Mouse (Mus musculus) adrenal gland, postnatal 25 days (tissue): ENCODE results near the gene Unk. TPM values are rescaled to one million over a fixed set of nuclear protein-coding genes. Genes with fewer than 3 reads are reported as not detected.
"Not testable (repeated sequence)": the region's sequence is repeated elsewhere in the genome, so short reads cannot be mapped to it uniquely, and the experiment has no call there.

Source experiments
- DNase-seq: peaks from one replicate; pipeline ENCODE4 v3.0.0; 2021; ENCODE audit warnings: mixed read lengths
- total RNA-seq: library from RNA; stranded (reverse); gene quantifications from 2 replicates; pipeline ENCODE4 v1.2.3, GENCODE M21; 2021

Unk gene
- total RNA-seq, 1 experiment from 2014 or later = 27.4 TPM

DNA sequence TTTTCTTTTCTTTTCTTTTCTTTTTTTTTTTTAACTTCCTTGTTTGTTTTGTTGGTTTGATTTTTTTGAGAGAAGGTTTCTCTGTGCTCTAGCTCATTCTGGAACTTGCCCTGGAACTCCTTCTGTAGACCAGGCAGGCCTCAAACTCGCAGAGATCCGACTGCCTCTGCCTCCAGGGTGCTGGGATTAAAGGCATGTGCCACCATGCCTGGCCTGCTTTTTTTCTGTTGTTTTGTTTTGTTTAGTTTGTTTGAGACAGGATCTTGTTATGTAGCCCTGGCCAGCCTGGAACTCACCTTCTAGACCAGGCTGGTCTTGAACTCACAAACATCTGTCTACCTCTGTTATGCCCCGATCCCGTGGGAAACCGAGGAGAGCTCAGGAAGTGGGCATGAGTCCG is 59.4 kb downstream of the Unk start:
- no peak for DNase-seq

DNA sequence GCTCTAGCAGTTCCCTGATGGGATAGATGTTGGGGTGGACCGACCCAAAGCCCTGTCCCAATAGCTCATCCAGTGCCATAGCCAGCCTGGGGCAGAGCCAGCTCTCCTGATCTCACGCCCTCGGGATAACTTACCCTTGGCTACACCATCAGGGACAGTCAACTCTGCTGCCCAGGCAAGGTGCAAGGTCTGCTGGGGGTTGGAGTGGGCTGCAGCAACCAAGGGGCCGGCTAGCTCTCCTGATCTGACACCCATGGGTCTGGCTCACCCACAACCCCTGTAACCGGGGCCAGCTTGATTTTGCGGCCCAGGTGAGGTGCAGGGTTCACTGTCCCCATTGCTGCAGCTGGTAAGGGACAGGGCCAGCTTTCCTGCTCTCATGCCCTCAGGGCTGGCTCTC is 61.5 kb downstream of the Unk start:
- no peak for DNase-seq

DNA sequence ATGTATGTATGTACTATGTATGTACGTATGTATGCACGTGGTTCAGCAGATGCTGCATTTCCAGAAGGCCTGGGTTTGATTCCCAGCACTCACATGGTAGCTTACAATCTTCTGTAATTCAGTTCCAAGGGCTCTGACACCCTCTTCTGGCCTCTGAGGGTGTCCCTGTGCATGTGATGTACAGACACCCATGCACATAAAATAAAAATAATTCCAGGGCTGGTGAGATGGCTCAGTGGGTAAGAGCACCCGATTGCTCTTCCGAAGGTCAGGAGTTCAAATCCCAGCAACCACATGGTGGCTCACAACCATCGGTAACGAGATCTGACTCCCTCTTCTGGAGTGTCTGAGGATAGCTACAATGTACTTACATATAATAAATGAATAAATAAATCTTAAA is 62.8 kb downstream of the Unk start:
- DNase-seq = not testable (repeated sequence)

DNA sequence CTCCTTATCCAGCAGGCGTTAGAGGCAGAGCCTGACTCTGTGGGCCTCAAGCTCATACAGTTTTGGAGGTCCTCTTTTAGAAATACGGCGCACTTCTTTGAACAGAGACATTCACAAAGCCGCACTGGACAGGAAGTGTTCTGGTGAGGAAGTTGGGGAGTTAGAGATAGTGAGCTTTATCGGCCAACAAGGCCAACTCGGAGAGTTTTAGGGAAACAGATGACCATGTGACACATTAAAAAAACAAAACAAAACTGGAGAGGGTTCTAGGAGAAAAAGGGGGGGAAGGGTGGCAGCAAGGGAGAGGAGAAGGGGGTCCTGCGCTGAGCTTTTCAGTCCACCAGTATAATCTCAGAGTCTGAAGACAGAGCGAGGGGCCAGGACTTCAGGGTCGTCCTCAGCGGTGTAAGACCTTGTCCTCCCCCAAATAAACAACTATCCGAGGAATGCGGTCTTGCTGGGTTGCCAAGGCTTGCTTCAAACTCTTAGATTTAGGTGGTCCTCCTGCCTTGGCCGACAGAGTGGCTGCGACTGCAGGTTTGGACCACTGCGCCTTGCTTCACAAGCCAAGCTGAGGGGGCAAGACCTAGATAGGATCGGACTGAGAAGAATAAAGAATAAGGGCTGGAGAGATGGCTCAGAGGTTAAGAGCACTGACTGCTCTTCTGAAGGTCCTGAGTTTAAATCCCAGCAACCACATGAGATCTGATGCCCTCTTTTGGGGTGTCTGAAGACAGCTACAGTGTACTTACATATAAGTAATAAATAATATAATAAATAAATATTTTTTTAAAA is 63.8 kb downstream of the Unk start:
- DNase-seq = no peak

DNA sequence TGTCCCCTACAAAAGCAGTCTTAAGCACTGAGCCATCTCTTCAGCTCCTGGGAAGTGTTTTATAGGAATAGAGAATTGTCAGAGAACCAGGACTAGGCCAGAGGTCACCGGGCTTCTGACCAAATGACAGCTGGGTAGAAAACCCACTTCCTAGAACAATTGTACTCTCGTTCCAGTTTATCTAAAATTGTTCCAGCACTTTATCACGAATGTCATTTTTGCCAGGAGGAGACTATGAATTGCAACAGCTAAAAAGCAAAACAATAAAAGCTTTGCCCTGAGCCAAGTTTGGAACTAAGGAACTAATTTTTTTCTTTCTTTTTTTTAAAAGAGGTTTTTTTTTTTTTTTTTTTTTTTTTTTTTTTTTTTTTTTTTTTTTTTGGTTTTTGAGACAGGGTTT is 65.5 kb downstream of the Unk start:
- peak; percentile 58 for DNase-seq

DNA sequence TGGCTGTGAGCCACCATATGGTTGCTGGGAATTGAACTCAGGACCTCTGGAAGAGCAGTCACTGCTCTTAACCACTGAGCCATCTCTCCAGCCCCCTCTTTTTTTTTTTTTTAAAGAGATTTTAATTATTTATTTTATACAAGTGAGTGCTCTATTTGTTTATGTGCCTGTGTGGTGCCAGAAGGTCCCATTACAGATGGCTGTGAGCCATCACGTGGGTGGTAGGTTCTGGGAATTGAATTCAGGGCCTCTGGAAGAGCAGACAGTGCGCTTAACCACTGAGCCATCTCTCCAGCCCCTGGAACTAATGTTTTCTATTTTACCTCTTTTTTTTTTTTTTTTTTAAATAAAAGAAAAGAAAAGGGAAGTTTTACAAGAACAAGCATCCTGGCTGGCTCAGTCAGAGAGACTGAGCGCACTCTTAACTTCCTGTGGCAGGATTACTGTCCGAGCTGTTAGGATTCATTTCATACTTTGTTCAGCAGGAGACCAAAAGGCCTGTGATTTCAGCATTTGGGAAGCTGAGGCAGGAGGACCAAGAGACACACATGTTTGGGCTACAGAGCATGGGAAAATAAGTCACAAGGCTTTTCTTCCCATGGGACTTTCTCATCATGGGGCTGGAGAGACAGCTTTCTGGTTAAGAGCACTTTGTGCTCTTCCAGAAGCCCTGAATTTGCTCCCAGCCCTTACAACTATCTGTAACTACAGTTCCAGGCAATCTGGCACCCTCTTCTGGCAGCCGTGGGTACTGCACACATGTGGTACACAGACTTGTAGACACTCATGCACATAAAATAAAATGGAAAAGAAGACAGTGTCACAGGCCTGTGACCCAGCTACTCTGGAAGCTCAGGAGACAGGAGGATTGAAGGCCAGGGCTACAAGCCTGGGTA is 66.3 kb downstream of the Unk start:
- DNase-seq = no peak

DNA sequence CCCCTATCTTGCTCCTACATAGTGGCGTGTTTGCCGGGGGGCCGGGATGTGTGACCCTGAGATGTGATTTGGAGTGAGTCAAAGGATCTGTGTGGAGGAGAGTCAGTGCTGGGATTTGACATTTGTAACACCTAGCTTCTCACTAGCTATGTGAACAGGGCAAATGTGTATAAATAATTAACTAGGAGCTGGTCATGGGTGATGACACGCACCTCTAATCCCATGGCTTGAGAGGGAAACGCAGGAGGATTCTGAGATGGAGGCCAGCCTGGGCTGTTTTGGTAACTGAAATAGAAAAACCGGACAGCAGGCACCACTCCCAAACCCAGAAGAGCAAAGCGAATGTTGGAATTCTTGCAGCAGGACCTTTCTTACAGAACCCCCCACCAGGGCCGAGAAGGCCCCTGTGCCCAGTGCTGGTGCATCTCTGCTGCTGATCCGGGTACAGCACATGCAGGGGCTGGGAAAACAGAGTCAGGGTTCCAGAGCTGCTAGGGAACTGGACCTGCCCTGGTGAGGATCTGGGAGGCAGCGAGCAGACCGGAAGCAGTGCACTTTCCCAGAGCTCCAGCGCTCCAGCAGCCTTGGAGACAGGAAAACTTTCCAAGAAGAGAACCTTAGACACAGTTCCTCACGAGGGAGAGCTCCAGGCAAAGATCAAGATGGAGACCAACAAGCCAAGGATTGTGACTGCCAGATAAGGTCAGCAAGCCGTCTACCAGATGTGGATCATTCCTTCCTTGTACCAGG is 68.8 kb downstream of the Unk start:
- no peak for DNase-seq

DNA sequence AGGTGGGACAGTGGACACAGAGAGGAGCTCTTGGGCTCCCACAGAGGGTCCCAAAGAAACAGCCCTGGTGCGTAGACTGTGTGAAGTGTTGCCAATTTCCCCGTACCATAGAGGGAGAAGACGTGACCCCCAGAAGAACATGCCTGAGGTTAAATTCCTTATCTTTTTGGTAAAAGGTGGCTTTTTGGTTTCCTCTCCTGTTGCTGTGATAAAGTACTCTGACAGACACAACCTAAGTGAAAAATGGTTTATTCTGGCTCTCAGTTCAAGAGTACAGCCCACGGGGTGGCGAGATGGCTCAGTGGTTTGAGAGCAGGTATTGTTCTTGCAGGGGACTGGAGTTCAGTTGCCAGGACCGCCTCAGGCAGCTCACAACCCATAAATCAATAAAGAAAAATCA is 69.3 kb downstream of the Unk start:
- DNase-seq = no peak

DNA sequence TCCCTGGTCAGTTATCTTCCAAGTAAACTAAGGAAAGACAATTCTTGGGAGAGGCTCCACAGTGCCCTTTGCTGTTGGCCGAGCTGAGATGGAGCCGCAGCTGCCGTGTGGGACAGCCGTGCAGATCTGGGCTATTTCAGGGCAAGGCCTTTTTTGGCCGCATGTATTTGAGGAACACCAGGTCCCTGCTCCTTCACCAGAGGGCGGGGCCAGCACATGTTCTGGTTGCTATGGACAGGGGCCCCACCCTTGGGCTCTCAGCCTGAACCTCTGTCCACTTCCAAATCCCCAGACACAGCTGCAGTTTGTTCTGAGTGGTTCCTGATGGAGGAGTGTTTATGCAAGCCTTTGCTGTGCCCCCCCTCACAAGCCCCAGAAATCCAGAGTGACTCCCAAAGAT is 70.3 kb downstream of the Unk start:
- no peak for DNase-seq

DNA sequence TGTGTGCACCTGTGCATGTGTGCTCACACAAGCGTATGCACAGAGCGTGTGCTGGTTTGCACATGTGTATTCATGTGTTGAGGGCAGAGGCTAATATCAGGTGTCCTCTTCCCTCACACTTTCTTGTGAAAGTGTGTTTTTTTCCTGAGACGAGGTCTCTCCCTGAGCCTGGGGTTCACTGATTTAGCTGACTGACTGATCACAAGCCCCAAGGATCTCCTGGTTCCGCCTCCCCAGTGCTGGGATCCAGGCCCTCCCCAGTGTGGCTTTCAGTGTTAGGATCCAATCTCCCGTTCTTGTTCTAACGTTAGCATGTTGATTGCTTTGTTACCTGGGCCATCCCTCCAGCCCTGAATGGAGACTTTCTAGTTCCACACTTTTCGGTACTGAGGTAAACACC is 70.7 kb downstream of the Unk start:
- DNase-seq = no peak

DNA sequence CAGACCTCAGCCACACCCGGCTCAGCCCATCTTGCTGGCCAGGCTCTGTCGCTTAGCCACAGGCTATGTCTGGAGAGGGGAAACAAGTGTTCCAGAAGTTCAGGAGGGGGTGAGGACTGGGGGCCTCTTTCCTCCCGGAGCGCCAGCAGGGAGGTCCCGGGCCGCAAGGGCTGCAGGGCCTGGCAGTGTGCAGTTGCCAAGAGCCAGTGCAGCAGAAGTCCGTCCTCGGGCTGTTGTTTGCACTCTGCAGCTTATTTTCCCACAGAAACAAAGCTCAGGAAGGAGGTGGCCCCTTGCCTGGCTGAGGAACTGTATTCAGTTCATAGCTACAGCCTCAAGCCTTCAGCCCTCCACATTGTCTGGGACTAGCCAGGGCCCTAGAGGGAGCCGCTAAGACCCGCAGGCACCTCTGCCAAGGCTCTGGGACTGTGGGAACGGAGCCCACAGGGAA is 71.8 kb downstream of the Unk start:
- no peak for DNase-seq

DNA sequence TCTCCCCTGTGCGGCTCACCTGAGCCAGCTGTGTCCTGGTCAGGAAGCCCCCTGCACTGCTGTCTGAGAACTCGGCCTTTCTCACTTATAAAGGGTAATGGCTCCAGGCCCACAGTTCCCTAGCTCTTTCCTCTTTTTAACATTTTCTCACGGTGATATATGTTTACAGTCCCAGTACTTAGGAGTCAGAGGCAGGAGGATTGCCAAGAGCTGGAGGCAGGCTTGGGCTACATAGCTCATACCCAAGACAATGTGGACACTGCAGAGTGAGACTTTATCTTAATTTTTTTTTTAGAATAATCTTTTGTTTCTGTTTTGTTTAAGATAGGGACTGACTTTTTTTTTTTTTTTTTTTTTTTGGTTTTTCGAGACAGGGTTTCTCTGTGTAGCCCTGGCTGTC is 72.3 kb downstream of the Unk start:
- no peak for DNase-seq

DNA sequence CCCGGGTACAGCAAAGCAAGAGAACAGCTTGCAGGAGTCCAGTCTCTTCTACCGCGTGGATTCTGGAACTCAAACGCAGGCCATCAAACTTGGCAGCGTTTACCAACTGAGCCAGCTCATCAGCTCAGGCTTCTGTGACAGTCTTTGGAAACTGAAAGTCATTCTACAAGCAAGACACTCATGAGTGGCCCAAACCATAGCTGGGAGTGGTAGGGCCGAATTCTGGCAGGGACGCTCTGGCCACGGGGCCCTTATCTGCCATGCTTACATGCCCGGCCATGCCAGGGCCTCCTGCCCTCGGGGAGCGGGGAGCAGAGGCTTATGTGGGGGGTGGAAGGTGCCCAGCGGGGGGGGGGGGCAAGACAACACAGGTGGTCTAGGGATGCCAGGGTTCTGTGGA is 73.5 kb downstream of the Unk start:
- DNase-seq = no peak

DNA sequence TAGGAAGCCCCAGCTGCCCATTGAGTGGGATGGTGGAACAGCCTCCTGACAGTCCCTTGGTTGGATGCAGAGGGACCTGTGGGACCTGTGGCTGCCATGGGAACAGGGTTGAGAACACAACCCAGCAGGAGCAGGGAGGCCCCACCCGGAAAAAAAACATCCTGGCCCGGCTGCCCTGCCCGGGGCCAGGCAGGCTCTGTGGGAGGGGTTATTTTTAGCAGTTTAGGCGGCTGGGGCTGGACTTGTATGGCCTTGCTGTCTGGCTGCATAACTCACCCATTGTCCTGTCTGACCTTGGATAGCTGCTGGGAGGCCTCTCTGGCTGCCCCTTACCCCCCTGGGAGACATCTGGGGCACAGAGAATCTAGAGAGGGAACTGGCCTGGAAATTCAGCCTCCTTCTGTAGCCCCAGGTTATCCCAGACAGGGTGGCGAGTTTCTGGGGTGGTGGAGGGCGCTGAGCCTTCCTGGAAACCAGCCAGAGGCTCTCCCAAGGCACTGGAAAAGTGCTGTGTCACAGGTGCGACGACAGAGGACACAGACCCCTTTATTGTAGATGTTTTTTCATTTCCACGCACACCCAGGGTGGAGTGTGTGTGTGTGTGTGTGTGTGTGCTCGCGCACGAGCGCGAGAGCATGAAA is 74.0 kb downstream of the Unk start:
- peak; percentile 64 for DNase-seq

DNA sequence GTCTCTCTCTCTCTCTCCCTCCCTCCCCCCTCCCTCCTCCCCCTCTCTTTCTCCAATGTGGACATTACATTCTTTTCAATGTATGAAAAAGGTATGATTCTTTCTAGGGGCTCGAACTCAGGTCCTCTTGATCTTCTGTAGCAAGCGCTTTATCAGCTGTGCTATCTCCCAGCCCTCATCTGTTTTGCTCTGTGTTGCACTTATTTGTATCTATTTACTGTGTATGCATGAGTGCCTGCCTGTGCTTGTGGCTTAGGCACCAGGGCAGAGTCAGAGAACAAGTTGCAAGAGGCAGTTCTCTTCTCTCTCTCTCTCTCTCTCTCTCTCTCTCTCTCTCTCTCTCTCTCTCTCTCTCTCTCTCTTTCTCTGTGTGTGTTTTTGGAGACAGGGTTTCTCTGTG is 74.9 kb downstream of the Unk start:
- DNase-seq = no peak

DNA sequence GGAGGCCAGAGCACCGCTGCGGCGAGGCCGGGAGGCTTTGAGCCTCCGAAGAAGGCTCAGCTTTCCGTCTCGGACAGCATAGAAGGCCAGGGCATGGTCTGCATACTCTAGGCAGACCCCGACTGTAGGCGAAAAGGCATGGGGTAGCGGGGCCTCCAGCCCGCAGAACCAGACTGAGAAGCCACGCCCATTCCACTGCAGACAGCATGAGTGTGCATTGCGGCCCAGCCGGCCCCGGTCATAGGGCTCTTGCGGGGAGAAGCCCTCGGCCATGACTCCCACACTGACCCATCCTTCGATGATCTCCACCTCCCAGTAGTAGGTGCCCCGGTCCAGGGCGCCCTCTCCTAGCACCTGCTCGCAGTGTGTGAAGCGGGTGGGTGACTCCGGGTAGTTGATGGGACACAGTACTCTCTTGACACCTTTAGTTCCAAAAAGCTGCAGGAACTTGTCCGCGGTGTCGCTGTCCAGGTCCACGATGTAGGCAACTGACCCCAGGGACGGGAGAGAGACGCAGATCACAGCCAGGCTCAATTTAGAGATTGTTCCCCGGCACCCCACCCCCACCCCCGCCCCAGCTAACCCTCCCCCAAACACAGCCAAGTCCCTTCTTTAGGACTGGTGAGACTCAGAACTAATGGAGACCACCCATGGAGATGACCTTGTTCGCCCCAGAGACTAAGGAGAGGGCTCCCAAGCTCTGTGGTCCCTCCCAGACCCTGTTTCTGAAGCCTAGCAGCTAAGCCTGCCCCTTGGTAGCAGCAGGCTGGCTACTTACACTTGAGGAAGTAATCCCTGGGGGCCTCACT is 76.2 kb downstream of the Unk start:
- DNase-seq = no peak

DNA sequence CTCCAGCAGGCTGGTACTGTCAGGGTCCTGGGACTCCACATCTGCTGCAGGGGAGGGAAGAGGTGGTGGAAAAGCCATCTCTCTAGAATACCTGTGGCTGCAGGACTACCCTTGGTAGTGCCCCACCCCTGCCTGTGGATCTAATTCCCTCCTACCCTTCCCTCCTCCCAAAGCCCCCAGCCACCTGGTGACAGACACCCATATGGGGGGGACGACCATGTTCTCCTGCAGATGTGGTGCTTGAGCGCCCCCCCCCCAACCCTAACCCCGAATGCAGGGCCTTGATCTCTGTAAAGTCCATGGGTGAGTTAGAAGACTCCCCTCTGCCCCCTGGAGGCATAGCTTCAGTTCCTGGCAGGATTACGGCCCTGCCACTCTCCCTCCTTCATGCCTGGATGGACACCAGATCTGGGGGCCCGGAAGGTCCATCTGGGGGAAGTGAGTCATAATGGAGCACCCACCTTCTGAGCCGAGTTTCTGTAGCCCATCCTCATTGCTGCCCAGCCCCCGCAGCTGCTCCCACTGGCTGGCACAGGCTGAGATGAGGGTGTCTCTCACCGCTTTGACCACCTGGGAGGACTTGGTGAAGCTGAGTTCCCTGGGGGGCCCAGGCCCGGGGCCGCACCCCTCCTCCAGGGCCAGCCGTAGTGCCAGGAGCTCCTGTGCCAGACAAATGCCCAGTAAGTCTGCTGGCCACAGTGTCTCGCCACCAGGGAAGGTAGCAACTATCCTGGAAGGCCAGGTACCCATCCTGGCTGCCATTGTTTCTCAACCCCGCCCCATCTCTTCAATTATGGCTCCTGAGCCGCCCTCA is 77.0 kb downstream of the Unk start:
- no peak for DNase-seq

DNA sequence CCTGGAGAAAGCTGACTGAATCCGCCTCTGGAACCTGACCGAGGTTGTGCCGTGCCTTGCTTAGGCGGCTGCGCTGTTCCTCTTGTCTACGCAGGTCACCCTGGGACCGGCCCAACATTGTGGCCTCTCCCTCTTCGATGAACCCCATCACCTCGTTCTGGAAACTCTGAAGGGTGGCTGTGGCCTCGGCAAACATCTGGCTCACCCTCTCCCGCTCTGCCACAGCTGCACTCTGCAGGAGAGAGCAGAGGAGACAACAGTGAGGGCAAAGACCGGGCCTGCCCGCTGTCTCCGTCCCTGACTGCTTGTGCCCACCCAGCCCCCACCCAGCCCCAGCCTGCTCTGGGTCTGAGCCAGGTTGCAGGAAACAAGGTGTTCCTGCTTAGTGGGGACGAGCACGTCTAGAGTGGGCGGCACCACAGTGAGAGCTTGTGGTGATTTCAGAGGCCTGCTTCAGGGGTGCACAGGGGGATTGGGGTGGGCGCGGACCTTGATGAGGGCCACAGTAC is 77.7 kb downstream of the Unk start:
- DNase-seq = no peak

DNA sequence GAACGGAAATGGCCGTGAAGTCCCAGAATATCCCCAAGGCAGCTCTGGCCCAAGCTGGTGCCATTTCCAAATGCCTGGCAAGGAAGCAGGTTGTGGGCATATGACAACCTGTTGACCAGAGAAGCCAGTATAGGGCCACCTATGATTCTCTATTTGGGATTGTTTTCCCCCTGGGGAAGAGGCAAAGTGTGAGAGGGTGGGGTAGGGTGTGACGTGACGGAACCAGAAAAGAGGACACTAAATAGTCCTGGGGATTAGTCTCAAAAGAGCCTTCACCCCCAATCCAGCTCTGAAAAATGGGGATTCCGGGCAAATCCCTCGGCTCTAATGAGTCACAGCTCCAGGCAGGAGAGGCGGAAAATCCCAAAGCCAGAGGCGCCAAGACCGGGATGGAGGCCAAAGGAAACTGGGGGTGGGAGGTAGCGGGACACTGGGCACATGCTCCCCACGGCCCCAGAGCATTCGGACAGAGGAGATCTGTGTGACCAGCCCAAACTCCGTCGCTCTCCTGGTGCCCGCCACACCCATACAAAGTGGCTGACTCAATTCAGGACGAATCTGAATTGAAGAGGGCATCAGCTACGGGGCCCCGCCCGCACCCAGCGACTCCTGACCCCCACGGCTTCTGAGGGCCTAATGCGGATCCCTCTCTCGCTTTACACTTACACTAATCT is 78.5 kb downstream of the Unk start:
- DNase-seq = peak; percentile 66
